Mouse (Mus musculus) brain, embryonic 14.5 days (tissue): Measurements from ENCODE around the gene Parp16.

ENCODE experiments used
- CTCF ChIP-seq: fragments of 200-500 bp; IDR thresholded peaks from 2 replicates; pipeline ENCODE4 v1.5.1; 2012; ENCODE audit warnings: inconsistent platforms, mild to moderate bottlenecking, moderate library complexity, borderline replicate concordance; ENCODE audit not compliant: insufficient read depth, insufficient read length; ENCODE audit errors: extremely low read depth
- POLR2A ChIP-seq: fragments of 200-500 bp; IDR thresholded peaks from 2 replicates; pipeline ENCODE4 v1.6.1; 2012; ENCODE audit warnings: mild to moderate bottlenecking, inconsistent platforms, borderline replicate concordance; ENCODE audit not compliant: poor library complexity, insufficient read depth, insufficient read length, severe bottlenecking; ENCODE audit errors: extremely low read depth

- TF ChIP-seq POLR2A: no peak
- peak; percentile 95 for TF ChIP-seq CTCF
Observed at GRCm38 (mm10) chr9:65188599-65188998, 6.6 kb upstream of the Parp16 start.
